Mouse (Mus musculus) liver, embryonic 15.5 days (tissue): ENCODE data around the gene Fbxl7. TPM values are rescaled to one million over a fixed set of nuclear protein-coding genes. Genes with fewer than 3 reads are reported as not detected.

Source experiments
- ATAC-seq: fragments of 200-750 bp; cut with Nextera tagmentation; 2 replicates; pipeline ENCODE4 v1.8.0; 2017; ENCODE audit warnings: moderate number of reproducible peaks, mild to moderate bottlenecking, moderate library complexity; ENCODE audit not compliant: insufficient read depth
- H3K27ac ChIP-seq: fragments of 300-500 bp; sonication (generic); replicated peaks from 2 replicates; pipeline ENCODE4 v1.5.1; 2015; ENCODE audit warnings: mild to moderate bottlenecking, inconsistent platforms
- H3K27me3 ChIP-seq: fragments of 300-500 bp; sonication (generic); 2 replicates; pipeline ENCODE4 v1.6.1; 2015; ENCODE audit warnings: mild to moderate bottlenecking, inconsistent platforms
- H3K36me3 ChIP-seq: fragments of 300-500 bp; sonication (generic); replicated peaks from 2 replicates; pipeline ENCODE4 v1.6.1; 2015; ENCODE audit warnings: moderate library complexity, mild to moderate bottlenecking, inconsistent platforms
- H3K4me1 ChIP-seq: fragments of 300-500 bp; sonication (generic); replicated peaks from 2 replicates; pipeline ENCODE4 v1.6.1; 2015; ENCODE audit warnings: inconsistent platforms
- H3K4me2 ChIP-seq: fragments of 300-500 bp; sonication (generic); 2 replicates; pipeline ENCODE4 v1.6.1; 2015; ENCODE audit warnings: moderate library complexity, mild to moderate bottlenecking, inconsistent platforms
- H3K4me3 ChIP-seq: fragments of 300-500 bp; sonication (generic); replicated peaks from 2 replicates; pipeline ENCODE4 v1.5.1; 2015; ENCODE audit warnings: mild to moderate bottlenecking, inconsistent platforms
- H3K9ac ChIP-seq: fragments of 300-500 bp; sonication (generic); 2 replicates; pipeline ENCODE4 v1.6.1; 2015; ENCODE audit warnings: moderate library complexity, mild to moderate bottlenecking, inconsistent platforms
- H3K9me3 ChIP-seq: fragments of 300-500 bp; sonication (generic); replicated peaks from 2 replicates; pipeline ENCODE4 v1.6.1; 2016; ENCODE audit warnings: inconsistent platforms
- WGBS: fragments of 180-500 bp; shearing (Covaris S2); methylation state at CpG from one replicate; pipeline ENCODE4 v1.1.7; 2015; ENCODE audit warnings: mixed read lengths; ENCODE audit not compliant: insufficient replicate concordance; 5-methylcytosine and 5-hydroxymethylcytosine counted together
- polyA plus RNA-seq: library from polyadenylated mRNA; unstranded; fragments of >200 nt; fragmentation: Nextera tagmentation; extraction: Ambion mirVana; gene quantifications from 2 replicates; pipeline ENCODE4 v1.2.1, GENCODE M21; 2015

Fbxl7 gene
- polyA plus RNA-seq, 1 experiment from 2014 or later, result 0.67 TPM

GRCm38 (mm10) chr15:26623242-26623641 lies 272.1 kb downstream of the Fbxl7 start:
- H3K9me3 ChIP-seq, result no peaks in the 10 kb centered on the region
- 81% methylated on average over 17 of the region's 17 CpGs for WGBS

DNA sequence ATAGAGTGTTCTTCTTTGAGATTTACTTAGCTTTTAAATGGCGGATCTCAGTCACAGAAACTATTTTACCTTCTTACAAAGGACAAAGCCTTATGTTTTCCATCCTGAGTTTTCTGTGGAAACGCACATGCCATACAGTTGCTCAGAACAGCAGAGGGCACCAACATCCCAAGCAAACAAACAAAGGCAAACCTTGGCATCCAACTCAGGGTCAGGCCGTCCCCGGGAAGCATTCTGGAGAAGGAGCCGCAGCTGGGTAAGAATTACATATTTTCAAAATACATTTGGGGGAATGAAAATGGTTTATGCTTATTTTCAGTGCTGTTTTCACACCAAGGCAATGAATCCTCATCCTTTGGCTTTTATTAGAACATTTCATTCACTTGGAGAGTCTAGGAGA lies 275.1 kb downstream of the Fbxl7 start:
- Histone ChIP-seq H3K9ac (no peak overlapping the region), H3K27me3 (no peaks in the 10 kb centered on the region), H3K36me3 (no peaks in the 10 kb centered on the region), H3K27ac (no peak overlapping the region), H3K4me1 (no peaks in the 10 kb centered on the region), H3K4me3 (no peak overlapping the region), H3K4me2 (no peak overlapping the region), H3K9me3 (no peaks in the 10 kb centered on the region)
- 56% methylated on average over 5 of the region's 5 CpGs for WGBS
- no peak for ATAC-seq

More at GRCm38 (mm10) chr15:26623242-26623641, 272.1 kb downstream of the Fbxl7 start:
- no peaks in the 10 kb centered on the region for H3K36me3 ChIP-seq
- no peak overlapping the region for H3K9ac ChIP-seq
- H3K4me2 ChIP-seq, result no peak overlapping the region
- no peak overlapping the region for H3K27ac ChIP-seq
- no peak for ATAC-seq
- no peaks in the 10 kb centered on the region for H3K4me1 ChIP-seq
- H3K27me3 ChIP-seq, result no peaks in the 10 kb centered on the region
- H3K4me3 ChIP-seq, result no peak overlapping the region

DNA sequence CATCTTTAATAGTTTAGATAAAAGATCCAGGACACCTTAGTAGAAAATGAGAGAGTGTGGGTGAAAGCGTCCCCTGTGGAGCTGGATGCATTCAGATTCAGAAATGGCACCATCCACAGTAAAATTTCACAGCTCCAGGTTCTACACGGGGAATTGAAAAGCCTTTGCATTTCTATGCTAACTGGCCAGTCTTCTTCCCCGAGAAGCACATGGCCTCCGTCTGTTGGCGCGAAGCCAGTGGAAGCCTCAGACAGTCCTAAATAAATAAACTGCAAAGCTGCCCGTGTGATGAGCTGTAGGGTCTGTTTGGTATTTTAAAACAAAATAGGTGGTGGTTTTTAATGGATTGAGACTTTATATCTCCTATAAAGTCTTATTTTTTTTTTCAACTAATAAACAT lies 276.2 kb downstream of the Fbxl7 start:
- no peaks in the 10 kb centered on the region for H3K9me3 ChIP-seq
- no peaks in the 10 kb centered on the region for H3K4me1 ChIP-seq
- no peak overlapping the region for H3K27ac ChIP-seq
- no peaks in the 10 kb centered on the region for H3K36me3 ChIP-seq
- ATAC-seq, result no peak
- H3K4me3 ChIP-seq, result no peak overlapping the region
- no peak overlapping the region for H3K4me2 ChIP-seq
- H3K27me3 ChIP-seq, result no peaks in the 10 kb centered on the region
- no peak overlapping the region for H3K9ac ChIP-seq
- WGBS, result 65% methylated on average over 7 of the region's 7 CpGs

GRCm38 (mm10) chr15:26596239-26596638 lies 299.1 kb downstream of the Fbxl7 start:
- H3K4me1 ChIP-seq, result no peaks in the 10 kb centered on the region
- H3K27me3 ChIP-seq, result no peaks in the 10 kb centered on the region
- ATAC-seq, result no peak
- H3K36me3 ChIP-seq, result no peaks in the 10 kb centered on the region
- H3K4me2 ChIP-seq, result no peak overlapping the region
- no peaks in the 10 kb centered on the region for H3K9me3 ChIP-seq
- 61% methylated on average over 3 of the region's 3 CpGs for WGBS
- no peak overlapping the region for H3K4me3 ChIP-seq
- H3K9ac ChIP-seq, result no peak overlapping the region
- H3K27ac ChIP-seq, result no peak overlapping the region

GRCm38 (mm10) chr15:26579947-26580709 lies 315.3 kb downstream of the Fbxl7 start:
- Histone ChIP-seq H3K4me1 (no peaks in the 10 kb centered on the region), H3K27ac (no peak overlapping the region), H3K9me3 (no peaks in the 10 kb centered on the region), H3K4me2 (no peak overlapping the region), H3K36me3 (no peaks in the 10 kb centered on the region), H3K4me3 (no peak overlapping the region), H3K9ac (no peak overlapping the region), H3K27me3 (no peaks in the 10 kb centered on the region)
- ATAC-seq, result no peak
- WGBS, result 61% methylated on average over 8 of the region's 8 CpGs

GRCm38 (mm10) chr15:26578500-26578899 lies 316.9 kb downstream of the Fbxl7 start:
- H3K9me3 ChIP-seq, result no peaks in the 10 kb centered on the region
- no peak overlapping the region for H3K4me3 ChIP-seq
- H3K27me3 ChIP-seq, result no peaks in the 10 kb centered on the region
- 61% methylated on average over 1 of the region's 1 CpGs for WGBS
- no peaks in the 10 kb centered on the region for H3K36me3 ChIP-seq
- no peak for ATAC-seq
- no peak overlapping the region for H3K4me2 ChIP-seq
- H3K4me1 ChIP-seq, result no peaks in the 10 kb centered on the region
- H3K27ac ChIP-seq, result no peak overlapping the region
- no peak overlapping the region for H3K9ac ChIP-seq

- WGBS, result 58% methylated on average over 2 of the region's 2 CpGs
- Histone ChIP-seq H3K36me3 (no peaks in the 10 kb centered on the region), H3K27me3 (no peaks in the 10 kb centered on the region), H3K27ac (no peak overlapping the region), H3K4me2 (no peak overlapping the region), H3K4me3 (no peak overlapping the region), H3K9ac (no peak overlapping the region), H3K9me3 (no peaks in the 10 kb centered on the region), H3K4me1 (no peaks in the 10 kb centered on the region)
- no peak for ATAC-seq
Observed at GRCm38 (mm10) chr15:26566076-26566475, 329.3 kb downstream of the Fbxl7 start.

- Histone ChIP-seq H3K9ac (no peak overlapping the region), H3K4me3 (no peak overlapping the region), H3K36me3 (no peaks in the 10 kb centered on the region), H3K9me3 (no peaks in the 10 kb centered on the region), H3K4me1 (no peaks in the 10 kb centered on the region), H3K27me3 (no peaks in the 10 kb centered on the region), H3K4me2 (no peak overlapping the region), H3K27ac (no peak overlapping the region)
- ATAC-seq, result no peak
- WGBS, result 64% methylated on average over 10 of the region's 10 CpGs
Observed at GRCm38 (mm10) chr15:26553620-26554019, 341.8 kb downstream of the Fbxl7 start.

- Histone ChIP-seq H3K4me2 (no peak overlapping the region), H3K4me1 (no peaks in the 10 kb centered on the region), H3K9me3 (no peaks in the 10 kb centered on the region), H3K27ac (no peak overlapping the region), H3K27me3 (no peaks in the 10 kb centered on the region), H3K36me3 (no peaks in the 10 kb centered on the region), H3K4me3 (no peak overlapping the region), H3K9ac (no peak overlapping the region)
- ATAC-seq, result no peak
- WGBS, result 53% methylated on average over 3 of the region's 3 CpGs
Observed at GRCm38 (mm10) chr15:26533997-26534700, 361.2 kb downstream of the Fbxl7 start.

DNA sequence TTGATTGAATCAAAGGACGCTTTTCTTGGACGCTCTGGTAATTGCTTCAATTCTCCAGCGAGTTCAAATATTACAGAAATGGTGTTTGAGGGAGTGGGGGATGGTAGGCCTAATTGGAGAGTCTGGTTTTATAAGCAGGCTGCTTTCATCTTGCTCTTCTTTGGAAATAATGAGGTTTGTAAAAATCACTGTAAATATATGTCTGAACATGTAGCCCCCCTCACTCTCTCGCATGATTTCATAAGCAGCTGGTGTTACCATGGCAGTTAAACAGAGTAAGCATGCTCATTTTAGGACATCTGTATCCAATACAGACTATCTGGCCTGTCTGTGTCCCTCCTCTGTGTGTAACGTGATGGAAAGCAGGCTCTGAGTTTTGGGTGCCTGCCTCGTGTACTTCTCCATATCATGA lies 376.2 kb downstream of the Fbxl7 start:
- no peak overlapping the region for H3K27ac ChIP-seq
- H3K4me2 ChIP-seq, result no peak overlapping the region
- H3K27me3 ChIP-seq, result no peaks in the 10 kb centered on the region
- H3K9me3 ChIP-seq, result no peaks in the 10 kb centered on the region
- H3K4me3 ChIP-seq, result no peak overlapping the region
- WGBS, result 59% methylated on average over 6 of the region's 6 CpGs
- ATAC-seq, result no peak
- H3K4me1 ChIP-seq, result no peaks in the 10 kb centered on the region
- H3K36me3 ChIP-seq, result no peaks in the 10 kb centered on the region
- no peak overlapping the region for H3K9ac ChIP-seq

GRCm38 (mm10) chr15:26501024-26501423 lies 394.4 kb downstream of the Fbxl7 start:
- ATAC-seq, result no peak
- no peaks in the 10 kb centered on the region for H3K4me1 ChIP-seq

More at GRCm38 (mm10) chr15:26501024-26501423, 394.4 kb downstream of the Fbxl7 start:
- H3K27me3 ChIP-seq, result no peaks in the 10 kb centered on the region
- H3K4me3 ChIP-seq, result no peak overlapping the region
- no peaks in the 10 kb centered on the region for H3K9me3 ChIP-seq
- no peak overlapping the region for H3K27ac ChIP-seq
- WGBS, result 44% methylated on average over 4 of the region's 4 CpGs
- no peak overlapping the region for H3K9ac ChIP-seq
- no peaks in the 10 kb centered on the region for H3K36me3 ChIP-seq
- no peak overlapping the region for H3K4me2 ChIP-seq
